Mouse (Mus musculus) yolk sac, embryonic 10.5 days (tissue): ENCODE data around the gene Gm17581.
"Not testable (repeated sequence)": the region's sequence is repeated elsewhere in the genome, so short reads cannot be mapped to it uniquely, and the experiment has no call there.

ENCODE experiments used
- DNase-seq: peaks from one replicate; pipeline ENCODE4 v3.0.0-alpha.2; 2017; ENCODE audit warnings: low spot score

Gm17581 gene

GRCm38 (mm10) chr2:155735766-155736165, at the start of gene Gm17581:
Gm17581 (minus strand) TSS chr2:155735866.
- not testable (repeated sequence) for DNase-seq

DNA sequence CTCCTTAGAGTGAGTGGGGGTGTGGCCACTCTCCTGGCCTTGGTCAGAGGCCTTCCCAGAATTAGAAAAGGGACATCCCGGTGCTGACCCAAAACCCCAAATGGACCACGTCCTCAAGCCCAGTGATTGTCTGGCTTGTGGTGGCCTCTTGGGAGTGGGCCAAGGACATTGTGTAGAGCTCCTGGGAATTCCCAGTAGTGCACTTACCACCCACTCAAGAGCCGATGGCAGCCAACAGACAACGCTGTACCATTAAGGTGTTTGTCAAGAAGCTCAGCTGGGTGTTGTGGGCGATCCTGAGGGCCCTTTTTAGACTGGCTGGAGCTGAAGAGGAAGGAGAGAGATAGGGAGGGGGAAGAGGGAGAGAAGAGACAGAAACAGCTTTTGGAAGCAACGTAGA, 48.9 kb upstream of the Gm17581 start:
- DNase-seq, result no peak

GRCm38 (mm10) chr2:155779506-155779905, 43.8 kb upstream of the Gm17581 start:
- DNase-seq, result no peak

GRCm38 (mm10) chr2:155779066-155779465, 43.4 kb upstream of the Gm17581 start:
- no peak for DNase-seq

GRCm38 (mm10) chr2:155778004-155778403, 42.3 kb upstream of the Gm17581 start:
- DNase-seq, result no peak

DNA sequence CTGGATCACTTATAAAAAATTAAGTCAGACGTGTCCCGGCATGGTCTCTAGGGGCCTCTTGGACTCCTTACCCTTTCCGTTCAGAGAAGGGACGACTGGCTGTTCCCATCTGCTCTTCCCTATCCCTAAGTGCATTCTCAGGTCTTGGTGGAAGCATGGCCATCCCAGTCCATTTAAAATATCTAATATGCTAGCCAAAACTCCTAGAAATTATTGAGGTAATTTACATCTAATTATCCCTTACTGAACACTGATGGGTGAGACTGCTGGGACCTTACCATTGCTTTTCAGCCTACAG, 42.0 kb upstream of the Gm17581 start:
- DNase-seq, result no peak

DNA sequence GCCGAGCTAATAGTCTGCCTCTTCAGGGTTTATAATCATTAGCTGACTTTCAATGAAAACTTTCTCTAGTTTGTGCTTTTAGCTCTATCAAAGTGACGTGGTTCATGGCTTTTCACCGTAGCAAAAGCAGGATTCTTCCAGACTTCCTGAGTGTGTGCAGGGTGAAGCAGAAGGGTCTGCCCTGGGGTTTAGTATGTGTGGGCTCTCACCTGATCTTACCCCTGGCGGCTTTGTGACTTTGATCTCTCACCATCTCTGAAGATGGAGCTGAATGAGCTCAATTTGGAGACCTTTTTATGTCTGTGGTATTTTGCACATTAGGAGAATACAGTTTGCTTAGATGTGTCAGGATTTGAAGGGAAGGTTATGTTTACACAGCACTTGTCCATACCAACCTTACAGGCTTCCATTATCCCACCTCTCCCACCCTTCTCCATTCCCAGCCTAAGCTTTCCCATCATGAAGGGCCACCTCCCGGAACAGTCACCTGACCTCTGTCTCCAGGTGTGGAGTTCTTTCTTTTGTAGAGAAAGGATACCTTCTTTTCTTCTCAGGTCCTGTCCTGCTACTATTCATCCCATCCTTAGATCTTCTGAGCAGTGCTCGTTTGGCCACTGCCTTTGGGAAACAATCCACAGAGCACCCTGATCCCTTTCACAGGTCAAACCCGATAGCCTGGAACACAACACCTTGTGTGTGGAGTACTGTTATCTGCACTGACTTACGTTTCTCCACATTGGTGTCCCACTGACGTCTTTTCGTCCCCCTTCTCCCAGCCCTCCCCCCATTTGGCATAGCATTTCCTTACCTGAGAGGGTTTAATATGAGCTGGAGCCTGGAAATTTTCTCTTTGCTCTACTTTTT, 41.4 kb upstream of the Gm17581 start:
- DNase-seq, result no peak

GRCm38 (mm10) chr2:155775685-155776263, 40.1 kb upstream of the Gm17581 start:
- DNase-seq, result peak; percentile 61

- no peak for DNase-seq
Observed at GRCm38 (mm10) chr2:155774927-155775684, 39.4 kb upstream of the Gm17581 start, which contains the start of gene Mmp24. Mmp24 (plus strand) TSS chr2:155775342.

- no peak for DNase-seq
Observed at GRCm38 (mm10) chr2:155774261-155774926, 38.7 kb upstream of the Gm17581 start.

DNA sequence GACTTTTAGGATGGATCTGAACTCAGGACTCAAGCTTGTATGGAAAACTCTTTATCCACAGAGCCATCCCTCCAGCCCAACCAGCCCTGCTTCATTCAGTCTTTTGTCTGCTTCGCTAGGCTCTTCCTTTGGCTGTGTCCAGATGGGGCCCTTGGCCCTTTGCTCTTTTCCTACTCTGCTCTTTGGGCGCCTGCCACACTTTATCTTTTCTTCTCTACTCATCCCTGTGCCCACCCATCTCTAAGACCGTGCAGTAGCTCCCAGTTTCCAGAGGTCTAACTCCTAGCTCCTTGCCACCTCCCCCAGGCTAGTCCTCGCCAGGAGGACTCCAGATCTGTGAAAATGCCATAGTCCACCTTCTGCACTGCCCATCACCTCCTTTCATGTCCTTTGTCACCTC, 38.0 kb upstream of the Gm17581 start:
- DNase-seq, result no peak

GRCm38 (mm10) chr2:155764679-155765418, 29.2 kb upstream of the Gm17581 start:
- peak; percentile 45 for DNase-seq

DNA sequence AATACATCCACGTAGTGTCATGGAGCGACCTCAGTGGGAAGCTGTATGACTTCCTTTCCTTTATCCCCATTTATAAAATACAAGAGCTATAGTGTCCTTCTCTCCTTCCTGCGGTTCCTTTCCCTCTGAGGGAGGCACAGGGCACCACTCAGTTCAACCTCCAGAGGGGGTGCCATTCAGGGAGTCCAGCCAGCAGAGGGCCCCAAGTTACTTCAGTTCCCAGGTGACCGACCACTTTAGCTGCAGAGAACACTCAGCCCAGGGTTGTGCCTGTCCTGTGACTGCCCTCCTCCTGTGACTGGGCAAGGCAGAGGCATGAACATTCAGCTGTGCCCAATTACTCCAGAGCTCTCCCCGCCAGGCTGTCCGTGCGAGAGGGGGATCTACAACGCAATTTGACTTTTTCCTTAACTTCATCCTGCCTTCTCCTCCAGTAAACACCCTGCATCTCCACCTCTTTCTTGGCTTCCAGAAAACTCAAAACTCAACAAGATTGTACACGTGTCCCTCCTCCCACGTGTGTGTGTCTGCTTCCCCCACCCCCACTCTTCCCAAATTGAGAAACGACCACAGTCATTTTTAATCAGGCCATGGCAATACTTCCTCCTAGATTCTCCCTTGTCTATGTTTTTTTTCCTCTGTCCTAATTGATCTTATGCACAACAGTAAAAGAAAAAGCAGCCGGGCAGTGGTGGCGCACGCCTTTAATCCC, 21.3 kb upstream of the Gm17581 start:
- no peak for DNase-seq

- DNase-seq, result no peak
Observed at GRCm38 (mm10) chr2:155755746-155756145, 20.1 kb upstream of the Gm17581 start.

DNA sequence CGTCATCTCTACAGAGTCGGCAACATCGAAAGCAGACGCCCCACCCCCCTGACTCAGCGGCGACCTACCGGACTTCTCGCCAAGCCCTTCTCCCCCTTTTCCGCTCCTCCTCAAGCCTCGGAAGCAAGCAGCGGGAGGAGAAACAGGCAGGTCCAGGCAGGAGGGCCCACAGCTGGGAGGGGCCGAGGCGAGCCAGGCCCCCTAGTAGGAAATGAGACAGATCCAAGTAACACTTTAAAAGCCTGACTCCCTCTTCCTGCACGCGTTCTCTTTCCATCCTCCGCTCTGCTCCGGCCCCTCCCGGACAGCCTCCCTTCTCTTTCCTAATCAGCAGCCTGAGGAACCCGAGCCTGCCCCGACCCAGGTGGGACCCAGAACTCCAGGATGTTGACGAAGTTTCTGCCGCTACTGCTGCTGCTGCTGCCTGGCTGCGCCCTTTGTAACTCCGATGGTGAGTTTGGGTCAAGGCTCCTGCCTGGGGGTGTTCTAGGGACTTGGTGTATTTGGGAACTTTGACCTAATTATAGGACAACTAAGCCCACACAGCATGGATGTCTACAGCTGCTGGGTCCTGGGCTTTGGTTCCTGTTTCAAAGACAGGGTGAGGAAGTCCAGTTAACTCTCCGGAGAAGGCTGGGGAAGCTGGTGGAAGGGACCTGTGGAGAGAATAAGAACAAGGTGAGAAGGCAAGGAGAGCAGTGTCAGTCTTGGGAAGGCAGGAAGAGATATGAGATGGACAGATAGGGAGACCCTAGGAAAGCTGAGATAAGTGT, 15.5 kb upstream of the Gm17581 start, which contains the start of gene Procr:
Gene Procr, plus strand, starts transcription at position 104 of the 773 bp plus-strand sequence.
- DNase-seq, result peak; percentile 68

- no peak for DNase-seq
Observed at GRCm38 (mm10) chr2:155749394-155749793, 13.7 kb upstream of the Gm17581 start.

DNA sequence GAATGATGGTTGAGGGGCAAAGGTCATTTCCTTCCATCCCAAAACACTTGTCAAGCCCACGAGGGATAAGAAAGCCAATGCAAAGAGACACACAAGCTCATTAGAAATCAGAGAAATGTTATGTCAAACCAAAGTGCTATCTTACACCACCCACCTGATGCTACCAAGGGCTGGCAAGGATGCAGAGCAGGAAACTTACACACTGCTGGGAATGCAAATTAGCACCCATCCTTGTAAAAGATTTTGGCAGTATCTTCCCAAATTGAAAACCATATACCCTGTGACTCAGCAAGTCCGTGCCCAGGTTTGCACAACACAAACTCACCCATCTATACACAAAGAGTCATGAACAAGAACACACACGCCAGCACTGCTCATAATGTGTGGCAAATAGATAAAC, 9.8 kb upstream of the Gm17581 start:
- no peak for DNase-seq

GRCm38 (mm10) chr2:155743351-155743750, 7.7 kb upstream of the Gm17581 start:
- DNase-seq, result no peak

DNA sequence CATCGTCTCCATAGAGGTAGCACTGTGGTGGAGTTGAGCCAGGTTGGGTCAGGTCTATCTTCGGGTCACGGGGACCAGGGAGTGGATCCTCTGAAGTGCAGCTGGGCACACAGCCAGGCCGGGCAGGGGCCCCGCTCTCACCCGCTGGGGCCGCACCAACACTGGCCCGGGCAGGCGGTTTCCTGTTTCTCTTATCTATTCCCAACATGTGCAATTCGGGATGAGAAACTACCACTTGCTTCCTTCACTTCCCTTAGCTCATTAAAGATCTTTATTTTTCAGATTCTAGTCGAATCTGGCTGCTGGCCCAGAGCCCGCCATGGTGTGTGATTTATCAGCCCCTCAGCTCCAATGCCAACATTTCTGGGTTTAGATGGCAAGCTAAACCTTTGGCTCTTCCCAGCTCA, 7.3 kb upstream of the Gm17581 start:
- DNase-seq, result no peak

DNA sequence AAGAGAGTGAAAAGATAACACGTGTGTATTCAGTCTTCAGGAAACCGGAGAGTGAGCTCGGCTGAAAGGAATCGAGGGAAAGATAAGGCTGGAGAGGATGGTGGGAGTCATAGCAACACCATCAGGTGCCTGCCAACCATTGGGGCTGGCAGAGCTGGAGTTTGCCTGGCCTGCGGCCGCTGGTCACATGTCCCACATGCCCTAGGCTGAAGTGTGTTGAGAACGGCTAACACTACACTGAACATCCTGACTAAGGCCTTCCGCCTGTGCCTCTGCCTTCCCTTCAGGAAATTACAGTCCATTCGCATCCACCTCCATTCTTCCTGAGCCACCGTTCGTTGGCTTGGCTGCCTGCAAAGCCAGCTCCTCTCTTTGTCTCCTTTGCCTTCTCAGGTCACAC, 6.5 kb upstream of the Gm17581 start:
- DNase-seq, result no peak
